Mouse (Mus musculus) heart, postnatal 10 days (tissue): ENCODE data around the gene Lyz2. TPM values are rescaled to one million over a fixed set of nuclear protein-coding genes. Genes with fewer than 3 reads are reported as not detected.
"Not testable (repeated sequence)": the region's sequence is repeated elsewhere in the genome, so short reads cannot be mapped to it uniquely, and the experiment has no call there.

Experiments
- DNase-seq, 2 experiments: peaks; one replicate each; pipeline ENCODE4 v3.0.0; 2021
- intact Hi-C: fragments of 180-260 bp; cut with DNase I; formaldehyde crosslinking; loops from one replicate; pipeline ENCODE4 v1.15.1; 2025
- total RNA-seq, 2 experiments: library from RNA; stranded (reverse); gene quantifications; 2 replicates each; pipeline ENCODE4 v1.2.3; 2021

The Lyz2 gene
- 10 to 100 TPM; 33.5 to 56.5 TPM for total RNA-seq

- intact Hi-C loops = no loop called here
- DNase-seq = peak; percentile 34 to 40
Measured at GRCm38 (mm10) chr10:117282049-117282448, at the start of gene Lyz2. Lyz2 (minus strand) TSS chr10:117282321.

- intact Hi-C loops = loop anchor here (2.0 kb wide), 1 partner anchor 60 kb away; no protein-coding TSS in a partner anchor
- DNase-seq = peak; percentile 23 to 48
Measured at GRCm38 (mm10) chr10:117330521-117330920, 48.4 kb upstream of the Lyz2 start.

- no peak for DNase-seq
- intact Hi-C loops = no loop called here
Measured at GRCm38 (mm10) chr10:117323782-117324181, 41.7 kb upstream of the Lyz2 start.

GRCm38 (mm10) chr10:117322630-117323029 is 40.5 kb upstream of the Lyz2 start:
- DNase-seq = no peak
- intact Hi-C loops = no loop called here

- DNase-seq = no peak
- intact Hi-C loops = no loop called here
Measured at GRCm38 (mm10) chr10:117320571-117320981, 38.5 kb upstream of the Lyz2 start.

- intact Hi-C loops = no loop called here
- no peak for DNase-seq
Measured at GRCm38 (mm10) chr10:117316391-117316790, 34.3 kb upstream of the Lyz2 start.

GRCm38 (mm10) chr10:117313133-117313532 is 31.0 kb upstream of the Lyz2 start:
- DNase-seq = no peak
- intact Hi-C loops = no loop called here

- intact Hi-C loops = no loop called here
Measured at GRCm38 (mm10) chr10:117312168-117312567, 30.0 kb upstream of the Lyz2 start.

GRCm38 (mm10) chr10:117304371-117304770 is 22.2 kb upstream of the Lyz2 start:
- intact Hi-C loops = no loop called here
- DNase-seq = no peak

More at GRCm38 (mm10) chr10:117312168-117312567, 30.0 kb upstream of the Lyz2 start:
- DNase-seq = no peak

- intact Hi-C loops = no loop called here
- no peak for DNase-seq
Measured at GRCm38 (mm10) chr10:117301688-117302087, 19.6 kb upstream of the Lyz2 start.

GRCm38 (mm10) chr10:117299901-117300520 is 17.9 kb upstream of the Lyz2 start:
- no peak for DNase-seq

GRCm38 (mm10) chr10:117299106-117299505 is 17.0 kb upstream of the Lyz2 start:
- intact Hi-C loops = no loop called here
- no peak for DNase-seq

More at GRCm38 (mm10) chr10:117299901-117300520, 17.9 kb upstream of the Lyz2 start:
- intact Hi-C loops = no loop called here

GRCm38 (mm10) chr10:117298336-117298735 is 16.2 kb upstream of the Lyz2 start:
- intact Hi-C loops = no loop called here
- DNase-seq = no peak

- DNase-seq = no peak
- intact Hi-C loops = no loop called here
Measured at GRCm38 (mm10) chr10:117292671-117293070, 10.6 kb upstream of the Lyz2 start, which contains the start of gene Lyz1. Lyz1 (minus strand) TSS chr10:117292868.

GRCm38 (mm10) chr10:117290936-117291335 is 8.8 kb upstream of the Lyz2 start:
- intact Hi-C loops, DNase-seq: not testable (repeated sequence)

- intact Hi-C loops = no loop called here
- DNase-seq = no peak
Measured at GRCm38 (mm10) chr10:117290046-117290870, 8.1 kb upstream of the Lyz2 start.

- intact Hi-C loops, DNase-seq: not testable (repeated sequence)
Measured at GRCm38 (mm10) chr10:117289034-117289505, 6.9 kb upstream of the Lyz2 start.

GRCm38 (mm10) chr10:117288197-117289033 is 6.3 kb upstream of the Lyz2 start:
- intact Hi-C loops = no loop called here
- no peak for DNase-seq

GRCm38 (mm10) chr10:117287226-117287850 is 5.2 kb upstream of the Lyz2 start:
- no peak for DNase-seq
- intact Hi-C loops = no loop called here

- intact Hi-C loops = loop anchor here (1.0 kb wide), 1 partner anchor 8 kb away; no protein-coding TSS in a partner anchor
Measured at GRCm38 (mm10) chr10:117286366-117286970, 4.3 kb upstream of the Lyz2 start.

More at GRCm38 (mm10) chr10:117286366-117286970, 4.3 kb upstream of the Lyz2 start:
- DNase-seq = no peak
